Mouse (Mus musculus): ENCODE results near the gene Cdh8.

DNA sequence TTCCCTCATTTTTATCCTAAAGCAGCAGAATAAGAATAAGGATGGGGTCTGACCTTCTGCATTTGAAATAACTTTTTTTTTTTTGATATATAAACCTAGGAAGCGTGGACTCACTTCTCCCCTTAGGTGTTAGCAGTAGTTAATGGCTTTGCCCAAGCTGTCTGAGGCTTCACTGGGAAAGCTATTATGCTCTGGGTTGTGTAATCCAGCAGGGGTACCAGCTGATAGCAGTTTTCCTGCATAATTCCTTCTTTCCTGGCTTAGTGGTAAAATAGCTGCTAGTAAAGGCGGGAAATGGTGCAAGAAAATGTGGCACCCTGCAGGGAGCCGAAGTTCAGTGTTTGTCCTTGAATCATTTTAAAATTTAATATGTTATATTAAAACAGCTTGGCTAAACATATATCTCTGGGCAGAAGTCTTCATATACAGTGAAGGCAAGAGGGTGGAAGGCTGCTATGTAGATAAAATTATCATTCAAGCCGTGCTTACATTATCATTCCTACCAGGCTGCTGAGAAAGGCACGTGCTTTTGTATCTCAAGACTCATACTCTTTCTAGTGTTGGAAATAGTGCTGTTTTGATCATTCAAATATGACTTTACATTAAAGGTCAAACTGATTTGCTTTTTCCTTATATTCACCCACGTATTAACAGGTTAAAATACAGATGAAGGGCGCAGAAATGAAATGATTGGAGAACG, 367.5 kb downstream of the Cdh8 start:
- no peak for TF ChIP-seq POLR2A (IDR thresholded peaks at IDR 0.05; ENCODE audit: low read depth, low read length)
- TF ChIP-seq CTCF (IDR thresholded peaks at IDR 0.05; ENCODE audit: extremely low read depth, insufficient read length, insufficient replicate concordance, low read depth, low read length) = no peak

Data from small intestine, adult 2 months (tissue).